Mouse (Mus musculus): ENCODE results near the gene Fbxo2.

DNA sequence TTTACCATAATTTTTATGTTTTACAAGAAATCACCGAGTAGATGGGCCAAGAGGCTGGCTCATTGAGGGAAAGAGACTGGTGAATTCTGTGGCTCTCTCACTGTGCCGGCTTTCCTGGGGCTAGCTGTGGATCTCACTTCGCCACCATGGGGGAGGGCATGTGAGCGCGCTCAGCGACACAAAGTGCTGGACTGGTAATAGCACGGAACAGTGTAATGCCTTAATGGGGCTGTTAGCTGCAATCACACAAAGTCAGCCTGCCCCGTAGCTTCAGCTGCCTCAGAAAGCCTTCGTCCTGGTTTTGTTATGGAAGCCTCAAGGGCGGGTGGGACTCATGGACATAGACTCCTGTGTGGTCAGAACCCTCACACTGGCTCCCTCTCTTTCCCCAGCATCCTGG is 38.3 kb downstream of the Fbxo2 start:
- no peak for TF ChIP-seq CTCF (IDR thresholded peaks at IDR 0.05)
- TF ChIP-seq EP300 (IDR thresholded peaks at IDR 0.05), result no peak
